Mouse (Mus musculus) lung, embryonic 14.5 days (tissue): Measurements from ENCODE around the gene Gm45808. TPM values are rescaled to one million over a fixed set of nuclear protein-coding genes. Genes with fewer than 3 reads are reported as not detected.

Source experiments
- ATAC-seq: fragments of 200-750 bp; cut with Nextera tagmentation; 2 replicates; pipeline ENCODE4 v1.8.0; 2017; ENCODE audit warnings: mild to moderate bottlenecking, moderate TSS enrichment, moderate library complexity; ENCODE audit not compliant: insufficient read depth
- DNase-seq: peaks from one replicate; pipeline ENCODE4 v3.0.0-alpha.2; 2015
- H3K27ac ChIP-seq: fragments of 300-500 bp; sonication (generic); 2 replicates; pipeline ENCODE4 v1.5.1; 2014; ENCODE audit warnings: low read depth, mild to moderate bottlenecking, moderate library complexity
- H3K27me3 ChIP-seq: fragments of 300-500 bp; sonication (generic); 2 replicates; pipeline ENCODE4 v1.6.1; 2014; ENCODE audit warnings: low read length, control low read depth; ENCODE audit not compliant: insufficient read depth
- H3K36me3 ChIP-seq: fragments of 300-500 bp; sonication (generic); 2 replicates; pipeline ENCODE4 v1.6.1; 2014; ENCODE audit warnings: control low read depth; ENCODE audit not compliant: insufficient read depth
- H3K4me1 ChIP-seq: fragments of 300-500 bp; sonication (generic); 2 replicates; pipeline ENCODE4 v1.6.1; 2014; ENCODE audit warnings: antibody characterized with exemption, control low read depth; ENCODE audit not compliant: insufficient read depth
- H3K4me2 ChIP-seq: fragments of 300-500 bp; sonication (generic); 2 replicates; pipeline ENCODE4 v1.6.1; 2014; ENCODE audit warnings: mild to moderate bottlenecking
- H3K4me3 ChIP-seq: fragments of 300-500 bp; sonication (generic); 2 replicates; pipeline ENCODE4 v1.5.1; 2014; ENCODE audit warnings: low read depth, low read length
- H3K9ac ChIP-seq: fragments of 300-500 bp; sonication (generic); 2 replicates; pipeline ENCODE4 v1.6.1; 2014
- H3K9me3 ChIP-seq: fragments of 300-500 bp; sonication (generic); 2 replicates; pipeline ENCODE4 v1.6.1; 2016; ENCODE audit warnings: low read depth, low read length, control low read depth
- CTCF ChIP-seq: IDR thresholded peaks from 2 replicates; pipeline ENCODE4 v1.5.1; 2016; ENCODE audit warnings: antibody characterized with exemption, low read depth
- WGBS: fragments of 180-500 bp; shearing (Covaris S2); extraction: QIAGEN DNeasy Blood & Tissue Kit; methylation state at CpG from one replicate; pipeline ENCODE4 v1.1.7; 2014; 5-methylcytosine and 5-hydroxymethylcytosine counted together
- polyA plus RNA-seq: library from polyadenylated mRNA; unstranded; fragments of >200 nt; fragmentation: Nextera tagmentation; extraction: Ambion mirVana; gene quantifications from 2 replicates; pipeline ENCODE4 v1.2.1, GENCODE M21; 2014

The Gm45808 gene
- polyA plus RNA-seq, 1 experiment from 2014 or later, result not detected

- no peak for TF ChIP-seq CTCF
- H3K9ac ChIP-seq, result peak overlapping the region; percentile 82
- no peaks in the 10 kb centered on the region for H3K27me3 ChIP-seq
- H3K4me3 ChIP-seq, result peak overlapping the region; percentile 87
- H3K4me2 ChIP-seq, result peak overlapping the region; percentile 98
- peaks cover 26% of the 10 kb centered on the region for H3K36me3 ChIP-seq
- peaks cover 19% of the 10 kb centered on the region for H3K4me1 ChIP-seq
- H3K9me3 ChIP-seq, result no peaks in the 10 kb centered on the region
- peak overlapping the region; percentile 82 for H3K27ac ChIP-seq
- under 1% methylated on average over 16 of the region's 16 CpGs for WGBS
- no peak; the same call in none of the 2 replicates for ATAC-seq
- peak; percentile 58 for DNase-seq
These were observed 51.6 kb downstream of the Gm45808 start for GRCm38 (mm10) chr7:45435038-45435437.

- Histone ChIP-seq H3K27ac (peak within 1 kb of the TSS; percentile 89), H3K9me3 (no peaks in the 10 kb centered on the region), H3K36me3 (peaks cover 27% of the 10 kb centered on the region), H3K4me1 (peaks cover 19% of the 10 kb centered on the region), H3K4me2 (peak within 1 kb of the TSS; percentile 98), H3K27me3 (no peaks in the 10 kb centered on the region), H3K4me3 (peak within 1 kb of the TSS; percentile 87), H3K9ac (peak within 1 kb of the TSS; percentile 93)
- DNase-seq, result peak; percentile 100
- WGBS, result under 1% methylated on average over 45 of the region's 45 CpGs
- peak; percentile 99 for TF ChIP-seq CTCF
- ATAC-seq, result peak; percentile 97
These were observed 52.2 kb downstream of the Gm45808 start, which contains the start of gene Gys1 for GRCm38 (mm10) chr7:45434203-45435015. Gene Gys1, plus strand, starts transcription at chr7:45434844.

GRCm38 (mm10) chr7:45433835-45434202 lies 52.8 kb downstream of the Gm45808 start:
- no peak for TF ChIP-seq CTCF
- DNase-seq (no peak), ATAC-seq (no peak)
- H3K9ac ChIP-seq, result peak overlapping the region; percentile 93
- peak overlapping the region; percentile 89 for H3K27ac ChIP-seq
- H3K4me2 ChIP-seq, result peak overlapping the region; percentile 98
- H3K36me3 ChIP-seq, result peaks cover 31% of the 10 kb centered on the region
- H3K4me1 ChIP-seq, result peaks cover 19% of the 10 kb centered on the region
- no peaks in the 10 kb centered on the region for H3K9me3 ChIP-seq
- peak overlapping the region; percentile 87 for H3K4me3 ChIP-seq
- WGBS, result under 1% methylated on average over 7 of the region's 7 CpGs
- no peaks in the 10 kb centered on the region for H3K27me3 ChIP-seq

- 79% methylated on average over 8 of the region's 8 CpGs for WGBS
- H3K36me3 ChIP-seq, result peaks cover 91% of the 10 kb centered on the region
- no peaks in the 10 kb centered on the region for H3K9me3 ChIP-seq
These were observed 60.1 kb downstream of the Gm45808 start for GRCm38 (mm10) chr7:45426556-45426955.

GRCm38 (mm10) chr7:45421194-45421593 lies 65.4 kb downstream of the Gm45808 start:
- no peak for DNase-seq
- Histone ChIP-seq H3K9me3 (no peaks in the 10 kb centered on the region), H3K4me1 (0 out of 2 replicates have a peak, but pooled peaks cover 8% of the 10 kb centered on the region), H3K36me3 (peaks cover 57% of the 10 kb centered on the region), H3K4me3 (no peak overlapping the region), H3K9ac (no peak overlapping the region), H3K27me3 (peaks cover 27% of the 10 kb centered on the region), H3K27ac (no peak overlapping the region), H3K4me2 (no peak overlapping the region)
- WGBS, result 90% methylated on average over 14 of the region's 14 CpGs
- ATAC-seq, result no peak
- no peak for TF ChIP-seq CTCF

More at GRCm38 (mm10) chr7:45426556-45426955, 60.1 kb downstream of the Gm45808 start:
- H3K27me3 ChIP-seq, result no peaks in the 10 kb centered on the region
- H3K9ac ChIP-seq, result no peak overlapping the region
- no peak for ATAC-seq
- H3K27ac ChIP-seq, result no peak overlapping the region
- no peak overlapping the region for H3K4me2 ChIP-seq
- DNase-seq, result no peak
- no peaks in the 10 kb centered on the region for H3K4me1 ChIP-seq
- TF ChIP-seq CTCF, result no peak
- H3K4me3 ChIP-seq, result no peak overlapping the region

GRCm38 (mm10) chr7:45420615-45420919 lies 66.0 kb downstream of the Gm45808 start, which contains the start of gene Lhb:
Gene Lhb, plus strand, starts transcription at chr7:45420820.
- Histone ChIP-seq H3K27ac (no peak within 1 kb of the TSS), H3K27me3 (peaks cover 33% of the 10 kb centered on the region), H3K4me1 (peaks cover 8% of the 10 kb centered on the region; the same call in 1 of the 2 replicates), H3K4me3 (no peak within 1 kb of the TSS), H3K9ac (no peak within 1 kb of the TSS), H3K36me3 (peaks cover 51% of the 10 kb centered on the region), H3K9me3 (no peaks in the 10 kb centered on the region), H3K4me2 (peak within 1 kb of the TSS; percentile 27)
- TF ChIP-seq CTCF, result no peak
- no peak for DNase-seq
- ATAC-seq, result no peak
- WGBS, result 54% methylated on average over 6 of the region's 6 CpGs

GRCm38 (mm10) chr7:45419859-45420614 lies 66.6 kb downstream of the Gm45808 start:
- peaks cover 38% of the 10 kb centered on the region for H3K27me3 ChIP-seq

More at GRCm38 (mm10) chr7:45419859-45420614, 66.6 kb downstream of the Gm45808 start:
- H3K4me2 ChIP-seq, result peak overlapping the region; percentile 27
- DNase-seq, result peak; percentile 54
- 9% methylated on average over 27 of the region's 27 CpGs for WGBS
- TF ChIP-seq CTCF, result no peak
- ATAC-seq, result peak; percentile 32
- H3K9me3 ChIP-seq, result no peaks in the 10 kb centered on the region
- H3K4me3 ChIP-seq, result no peak overlapping the region
- H3K36me3 ChIP-seq, result peaks cover 46% of the 10 kb centered on the region
- H3K9ac ChIP-seq, result no peak overlapping the region
- no peak overlapping the region for H3K27ac ChIP-seq
- H3K4me1 ChIP-seq, result peaks cover 11% of the 10 kb centered on the region; the same call in 1 of the 2 replicates
